Mouse (Mus musculus) induced T-regulatory cell, adult 2 months (primary cell): ENCODE measurements around the gene G3bp2.
"Not testable (repeated sequence)": the region's sequence is repeated elsewhere in the genome, so short reads cannot be mapped to it uniquely, and the experiment has no call there.

ENCODE experiments used
- DNase-seq: peaks from one replicate; pipeline ENCODE4 v3.0.0-alpha.2; 2012; ENCODE audit warnings: low read depth

Gene G3bp2

GRCm38 (mm10) chr5:92083417-92084038, at the start of gene G3bp2:
G3bp2 (minus strand) TSS chr5:92083719.
- DNase-seq: peak; percentile 99

GRCm38 (mm10) chr5:92133006-92133405, 49.5 kb upstream of the G3bp2 start:
- DNase-seq: not testable (repeated sequence)

- no peak for DNase-seq
Observed at GRCm38 (mm10) chr5:92132127-92132526, 48.6 kb upstream of the G3bp2 start.

- no peak for DNase-seq
Observed at GRCm38 (mm10) chr5:92130040-92130682, 46.6 kb upstream of the G3bp2 start.

GRCm38 (mm10) chr5:92129321-92129768, 45.8 kb upstream of the G3bp2 start:
- no peak for DNase-seq

- peak; percentile 55 for DNase-seq
Observed at GRCm38 (mm10) chr5:92128570-92128969, 45.1 kb upstream of the G3bp2 start.

- no peak for DNase-seq
Observed at GRCm38 (mm10) chr5:92127751-92128150, 44.2 kb upstream of the G3bp2 start.

- DNase-seq: no peak
Observed at GRCm38 (mm10) chr5:92127141-92127625, 43.7 kb upstream of the G3bp2 start.

GRCm38 (mm10) chr5:92125446-92125845, 41.9 kb upstream of the G3bp2 start:
- no peak for DNase-seq

GRCm38 (mm10) chr5:92121636-92122035, 38.1 kb upstream of the G3bp2 start:
- no peak for DNase-seq

- DNase-seq: peak; percentile 82
Observed at GRCm38 (mm10) chr5:92117823-92118403, 34.4 kb upstream of the G3bp2 start.

GRCm38 (mm10) chr5:92114939-92115338, 31.4 kb upstream of the G3bp2 start:
- no peak for DNase-seq

- no peak for DNase-seq
Observed at GRCm38 (mm10) chr5:92114223-92114622, 30.7 kb upstream of the G3bp2 start.

GRCm38 (mm10) chr5:92113484-92113883, 30.0 kb upstream of the G3bp2 start:
- DNase-seq: no peak

GRCm38 (mm10) chr5:92112585-92112984, 29.1 kb upstream of the G3bp2 start:
- no peak for DNase-seq

- DNase-seq: no peak
Observed at GRCm38 (mm10) chr5:92112175-92112574, 28.7 kb upstream of the G3bp2 start.

- DNase-seq: no peak
Observed at GRCm38 (mm10) chr5:92110818-92111355, 27.4 kb upstream of the G3bp2 start.

GRCm38 (mm10) chr5:92107282-92107681, 23.8 kb upstream of the G3bp2 start:
- DNase-seq: no peak

GRCm38 (mm10) chr5:92106327-92107125, 23.0 kb upstream of the G3bp2 start:
- DNase-seq: peak; percentile 17

GRCm38 (mm10) chr5:92103816-92104415, 20.4 kb upstream of the G3bp2 start:
- no peak for DNase-seq

- peak; percentile 49 for DNase-seq
Observed at GRCm38 (mm10) chr5:92103062-92103461, 19.5 kb upstream of the G3bp2 start.

- no peak for DNase-seq
Observed at GRCm38 (mm10) chr5:92101601-92102000, 18.1 kb upstream of the G3bp2 start.
